Mouse (Mus musculus) lung, postnatal 25 days (tissue): ENCODE measurements around the gene Lsm12.

Experiments used
- DNase-seq: peaks from one replicate; pipeline ENCODE4 v3.0.0; 2022; ENCODE audit warnings: low spot score

Gene Lsm12

GRCm38 (mm10) chr11:102184646-102185495, at the start of gene Lsm12:
Gene Lsm12, minus strand, starts transcription at chr11:102185296.
- DNase-seq: peak; percentile 96

GRCm38 (mm10) chr11:102230006-102230741, 45.1 kb upstream of the Lsm12 start, which contains the start of gene Hdac5:
Gene Hdac5, minus strand, starts transcription at chr11:102230166.
- peak; percentile 99 for DNase-seq

- DNase-seq: no peak
Measured at GRCm38 (mm10) chr11:102229331-102229953, 44.3 kb upstream of the Lsm12 start.

DNA sequence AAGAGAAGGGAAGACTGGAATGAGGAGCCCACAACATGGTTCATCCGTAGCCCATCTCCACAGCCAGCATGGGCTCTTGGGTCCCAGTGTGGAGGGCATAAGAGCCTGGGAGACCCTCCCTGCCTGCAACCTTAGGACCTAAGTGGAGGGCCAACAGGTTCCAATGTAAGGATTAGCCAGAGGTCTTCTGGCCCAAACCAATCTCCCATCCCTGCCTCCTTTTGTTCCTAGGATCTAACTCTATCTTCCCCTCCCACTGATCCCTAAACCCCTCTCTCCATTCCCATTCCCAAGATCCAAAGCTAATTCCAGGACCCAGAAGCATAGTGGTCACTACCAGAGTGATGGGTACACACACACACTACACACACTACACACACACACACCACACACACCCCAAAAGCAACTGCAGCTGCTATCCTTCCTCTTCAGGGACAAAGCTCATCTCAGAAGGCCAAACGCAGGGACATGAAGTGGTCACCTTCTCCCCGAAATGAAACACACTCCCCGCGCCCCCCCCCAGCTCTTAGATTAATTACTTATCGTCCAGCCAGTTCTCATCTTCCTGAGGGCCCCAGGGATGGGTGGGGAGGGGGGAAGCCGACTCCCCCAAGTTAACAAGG, 43.7 kb upstream of the Lsm12 start:
- no peak for DNase-seq

GRCm38 (mm10) chr11:102228191-102228545, 43.1 kb upstream of the Lsm12 start:
- DNase-seq: no peak

- DNase-seq: no peak
Measured at GRCm38 (mm10) chr11:102227270-102228190, 42.4 kb upstream of the Lsm12 start.

GRCm38 (mm10) chr11:102226067-102226978, 41.2 kb upstream of the Lsm12 start:
- DNase-seq: no peak

DNA sequence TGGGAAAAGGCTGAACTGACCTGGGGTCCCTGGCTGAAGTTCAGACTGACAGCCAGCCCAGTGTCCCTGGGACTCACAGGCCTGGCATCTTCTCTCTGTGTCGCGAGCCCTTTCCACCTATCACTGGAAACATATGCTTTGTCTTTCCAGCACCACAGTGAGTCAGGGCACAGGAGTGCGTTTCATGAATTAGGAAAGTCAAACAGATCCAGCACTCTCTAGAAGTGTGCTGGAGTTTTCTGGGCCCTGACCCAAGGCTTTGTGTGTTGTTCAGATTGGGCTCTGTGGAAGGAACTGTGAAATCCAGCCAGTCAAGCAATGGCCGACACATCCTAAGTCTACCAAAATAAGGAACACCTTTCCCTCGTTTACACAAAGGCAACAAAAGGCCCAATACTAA, 40.1 kb upstream of the Lsm12 start:
- DNase-seq: peak; percentile 62

DNA sequence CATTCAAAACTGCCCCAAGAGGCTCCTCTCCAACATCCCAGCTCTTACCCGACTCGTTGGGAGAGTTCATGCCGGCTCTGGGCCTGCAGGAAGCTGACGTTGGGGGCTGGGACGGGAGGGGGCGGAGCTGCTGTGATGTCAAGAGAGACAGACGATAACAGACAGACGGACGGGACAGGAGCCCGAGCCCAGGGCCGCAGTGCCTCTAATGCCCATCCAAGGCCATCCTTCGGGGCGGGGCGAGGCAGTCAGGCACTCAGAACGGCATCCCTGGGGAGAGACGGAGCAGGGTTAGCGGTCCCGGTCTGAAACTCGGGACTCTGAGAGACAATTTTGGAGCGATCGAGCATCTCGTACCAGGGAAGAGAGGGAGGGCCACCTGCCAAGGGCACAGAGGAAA, 39.6 kb upstream of the Lsm12 start:
- no peak for DNase-seq

- DNase-seq: no peak
Measured at GRCm38 (mm10) chr11:102223166-102223565, 38.1 kb upstream of the Lsm12 start.

DNA sequence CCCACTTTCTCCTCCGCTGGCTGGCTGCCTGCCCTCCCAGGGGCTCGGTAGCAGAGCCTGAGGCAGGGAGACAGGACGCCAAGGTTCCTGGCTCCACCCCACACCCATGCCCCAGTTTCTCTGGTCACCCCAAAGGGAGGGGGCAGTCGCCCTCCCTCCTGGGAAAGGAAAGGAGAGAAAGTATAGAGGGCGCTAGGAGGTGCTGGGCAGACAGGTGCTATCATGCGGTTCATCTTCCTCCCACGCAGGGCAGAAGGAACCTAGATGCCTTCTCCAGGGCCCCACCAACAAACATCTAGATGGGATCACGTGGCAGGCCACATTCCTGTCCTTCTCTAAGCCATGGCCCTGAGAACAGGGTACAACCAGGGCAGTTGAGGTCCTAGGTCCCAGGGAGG, 36.9 kb upstream of the Lsm12 start:
- no peak for DNase-seq

GRCm38 (mm10) chr11:102221243-102221953, 36.3 kb upstream of the Lsm12 start:
- DNase-seq: no peak

DNA sequence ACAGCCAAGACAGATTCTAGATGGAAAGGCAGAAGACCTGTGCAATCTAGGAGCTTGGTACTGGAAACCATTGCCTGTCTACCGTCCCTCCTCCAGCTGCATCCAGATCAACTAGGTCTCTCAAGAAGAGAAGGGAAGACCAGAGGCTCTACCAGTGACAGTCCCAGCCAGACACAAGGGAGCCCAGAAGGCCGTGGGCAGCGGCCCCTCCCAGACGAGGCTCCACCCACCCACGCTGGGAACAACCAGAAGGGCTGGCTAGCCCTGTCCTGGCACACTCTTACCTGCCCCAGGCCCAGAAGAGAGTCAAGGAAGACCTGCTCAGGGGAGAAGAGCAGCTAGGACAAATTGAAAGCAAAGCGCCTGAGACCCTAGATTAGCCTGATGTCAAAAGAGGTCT, 35.4 kb upstream of the Lsm12 start:
- DNase-seq: no peak

- DNase-seq: no peak
Measured at GRCm38 (mm10) chr11:102219994-102220346, 34.9 kb upstream of the Lsm12 start.

DNA sequence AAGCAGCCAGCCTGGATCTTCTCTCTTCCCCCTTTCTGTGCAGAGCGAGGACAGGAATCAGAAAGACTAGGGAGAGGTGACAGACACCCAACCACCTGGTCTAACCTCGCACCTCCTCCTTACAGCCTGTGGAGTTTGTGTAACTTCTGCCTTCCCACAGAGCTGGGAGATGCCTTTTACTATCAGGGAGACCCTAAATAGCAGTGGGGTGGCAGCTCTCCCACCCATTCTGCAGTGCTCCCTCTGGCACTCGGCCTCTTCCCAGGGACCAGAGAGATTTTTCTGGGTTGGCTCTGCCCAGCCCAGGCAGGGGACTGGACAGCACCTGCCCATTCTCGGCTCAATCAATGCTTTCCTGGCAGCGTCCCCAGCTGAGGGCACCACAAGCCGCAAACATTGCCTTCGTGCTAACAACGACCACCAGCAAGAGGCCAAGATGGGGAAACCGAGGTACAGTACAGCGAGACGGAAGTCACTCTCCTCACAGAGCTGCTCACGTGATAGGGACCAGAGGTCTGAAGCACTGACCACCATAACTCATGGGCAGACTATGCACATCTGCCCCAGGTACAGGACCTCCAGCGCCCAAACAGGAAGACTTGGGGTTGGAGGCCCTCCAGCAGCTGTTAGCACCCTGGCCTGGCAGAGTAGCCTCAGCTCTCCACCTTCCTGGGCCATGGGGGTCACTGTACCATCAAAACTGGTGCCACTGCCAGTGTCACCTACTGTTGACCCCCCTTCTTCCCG, 34.3 kb upstream of the Lsm12 start:
- DNase-seq: no peak

GRCm38 (mm10) chr11:102218783-102219182, 33.7 kb upstream of the Lsm12 start:
- DNase-seq: peak; percentile 97

DNA sequence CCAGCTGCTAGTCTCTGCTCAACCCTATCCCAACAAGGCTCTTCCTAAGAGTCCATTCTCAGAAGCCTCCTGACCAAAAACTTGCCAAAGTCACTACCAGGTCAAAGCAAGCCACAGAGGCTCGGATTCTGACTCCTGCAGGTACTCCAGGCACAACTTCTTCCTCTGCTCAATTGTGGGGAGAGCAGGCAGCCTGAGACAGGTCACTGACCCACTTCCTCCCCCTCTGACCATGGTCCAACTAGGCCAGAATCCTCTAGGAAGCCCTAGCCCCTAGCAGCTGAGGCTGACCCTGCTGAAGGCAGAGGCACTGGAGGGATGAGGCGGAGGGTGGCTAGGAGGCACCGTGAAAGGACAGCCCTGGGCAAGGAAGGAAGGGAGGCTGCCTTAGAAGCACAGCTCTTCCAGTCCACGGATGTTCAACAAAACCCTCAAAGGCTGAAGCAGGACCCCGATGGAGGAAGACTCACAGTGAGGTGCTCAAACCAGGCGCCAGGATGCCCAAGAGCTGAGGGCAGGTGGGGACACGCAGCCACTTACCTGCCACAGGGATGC, 32.9 kb upstream of the Lsm12 start:
- no peak for DNase-seq

GRCm38 (mm10) chr11:102217396-102217795, 32.3 kb upstream of the Lsm12 start:
- no peak for DNase-seq

- no peak for DNase-seq
Measured at GRCm38 (mm10) chr11:102216886-102217240, 31.8 kb upstream of the Lsm12 start.
